Mouse (Mus musculus): Measurements from ENCODE around the gene Sult2b1.

DNA sequence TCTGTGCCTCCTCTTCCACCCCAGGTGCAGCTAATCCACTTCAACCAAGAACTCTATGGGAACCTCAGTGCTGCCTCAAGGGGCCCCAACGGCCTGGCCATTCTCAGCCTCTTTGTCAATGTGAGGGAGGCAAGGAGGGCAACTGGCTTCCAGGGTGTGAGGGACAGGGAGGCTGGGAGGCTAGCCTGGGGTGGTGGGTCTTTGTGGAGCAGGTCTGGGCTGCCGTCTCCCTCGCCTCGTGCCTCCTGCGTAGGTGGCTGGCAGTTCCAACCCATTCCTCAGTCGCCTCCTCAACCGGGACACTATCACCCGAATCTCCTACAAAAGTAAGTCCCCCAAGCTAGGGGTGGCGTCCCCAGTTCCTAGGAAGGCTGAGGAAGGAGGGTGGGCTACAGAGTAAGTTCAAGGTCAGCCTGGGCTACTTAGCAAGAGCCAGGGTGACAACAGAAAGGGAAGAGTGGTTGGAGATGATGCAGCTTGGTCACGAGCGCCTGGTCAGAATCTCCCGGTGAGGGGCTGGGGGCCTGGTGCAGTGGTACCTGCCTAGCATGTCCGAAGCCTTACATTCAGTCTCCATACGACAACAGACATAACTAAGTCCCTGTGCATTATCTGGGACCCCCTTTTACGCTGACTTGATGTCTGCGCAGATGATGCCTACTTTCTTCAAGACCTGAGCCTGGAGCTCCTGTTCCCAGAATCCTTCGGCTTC is 81.5 kb downstream of the Sult2b1 start:
- TF ChIP-seq POLR2A (IDR thresholded peaks at IDR 0.05; ENCODE audit: control insufficient read depth, low read depth, low read length) (no peak), CTCF (IDR thresholded peaks at IDR 0.05; ENCODE audit: control insufficient read depth, insufficient read depth, insufficient replicate concordance, low read depth, low read length) (no peak)
